ENCODE assay signal across 18 mouse cellular contexts in genomic region chr15:79370281-79370843, GRCm38 (mm10). TPM values are rescaled to one million over a fixed set of nuclear protein-coding genes. Genes with fewer than 3 reads are reported as not detected.
DNase-seq lines count a peak whose midpoint lies in the region; ATAC-seq and TF ChIP-seq lines count a peak whose summit lies in the region.
"Had no signal": no experiment of that assay in that cellular context is flagged by ENCODE, and none has a peak within 500 bp of the region (broad histone marks: within the 10 kb centered on the region; RNA-seq: fewer than 3 reads in every experiment).

No protein-coding gene starts in this region.

- TF ChIP-seq CTCF in gastrocnemius, adult 2 months (IDR thresholded peaks at IDR 0.05): no peak
- TF ChIP-seq CTCF in kidney, adult 2 months (conservative IDR thresholded peaks at IDR 0.05; ENCODE audit: insufficient read depth, insufficient read length, low read depth, low read length): no peak
- no peak for TF ChIP-seq CTCF in midbrain, postnatal 0 days (IDR thresholded peaks at IDR 0.05)
- no peak for TF ChIP-seq CTCF in stomach, postnatal 0 days (IDR thresholded peaks at IDR 0.05; ENCODE audit: low read depth)

- peak; percentile 26 for DNase-seq in gastrocnemius, adult 2 months
- DNase-seq in gastrocnemius, postnatal 36 days: no peak
- no peak for DNase-seq in kidney, adult 2 months
- DNase-seq in midbrain, embryonic 10.5 days (ENCODE audit: low spot score): no peak
- DNase-seq in midbrain, postnatal 0 days (ENCODE audit: low spot score): no peak
- no peak for DNase-seq in stomach, postnatal 0 days (ENCODE audit: low spot score)
- no peak for DNase-seq in urinary bladder, adult 18-20 months (ENCODE audit: low spot score in 2 of 2)
- DNase-seq: adrenal gland, postnatal 14 days; cerebellum, postnatal 10 days; gastrocnemius, postnatal 10 days; heart, postnatal 10 days; kidney, adult 11 months; lung, postnatal 10 days; thymus, postnatal 25 days had no signal

- whole genome bisulfite sequencing in kidney, embryonic 15.5 days: 78% methylated on average over 7 of the region's 7 CpGs
- WGBS in kidney, adult 2 months: 83% methylated on average over 7 of the region's 7 CpGs
- 82% methylated on average over 7 of the region's 7 CpGs for WGBS in midbrain, embryonic 10.5 days
- 63% methylated on average over 7 of the region's 7 CpGs for WGBS in midbrain, postnatal 0 days
- WGBS in stomach, postnatal 0 days: 78% methylated on average over 7 of the region's 7 CpGs

- H3K4me1 ChIP-seq in kidney, embryonic 15.5 days: peaks cover 41% of the 10 kb centered on the region
- peaks cover 7% of the 10 kb centered on the region for H3K4me1 ChIP-seq in kidney, adult 2 months (ENCODE audit: control insufficient read depth, insufficient read depth, low read length)
- H3K4me1 ChIP-seq in midbrain, embryonic 10.5 days: peaks cover 35% of the 10 kb centered on the region
- no peaks in the 10 kb centered on the region for H3K4me1 ChIP-seq in midbrain, postnatal 0 days (ENCODE audit: insufficient read depth, low read length)
- peaks cover 19% of the 10 kb centered on the region for H3K4me1 ChIP-seq in stomach, postnatal 0 days (replicated peaks; ENCODE audit: control insufficient read depth, insufficient read depth)

- no peak for TF ChIP-seq EP300 in stomach, postnatal 0 days (optimal IDR thresholded peaks at IDR 0.05)

- H3K4me3 ChIP-seq in gastrocnemius, adult 2 months: no peak overlapping the region
- no peak overlapping the region for H3K4me3 ChIP-seq in kidney, embryonic 15.5 days (replicated peaks)
- H3K4me3 ChIP-seq in kidney, adult 2 months (ENCODE audit: insufficient read depth, low read depth, low read length): no peak overlapping the region
- H3K4me3 ChIP-seq in midbrain, embryonic 10.5 days: no peak overlapping the region
- no peak overlapping the region for H3K4me3 ChIP-seq in midbrain, postnatal 0 days (ENCODE audit: low read depth, low read length)
- no peak overlapping the region for H3K4me3 ChIP-seq in stomach, postnatal 0 days (ENCODE audit: low read depth, low read length)
- H3K4me3 ChIP-seq: neural tube, embryonic 15.5 days had no signal

- intact Hi-C loops in gastrocnemius, adult 2 months (cut with DNase I): loop anchor here (5.0 kb wide), 1 partner anchor 177 kb away; the partner anchor contains the start of gene Ddx17
- intact Hi-C loops in gastrocnemius, postnatal 36 days (cut with DNase I): no loop called here

- H3K9me3 ChIP-seq in kidney, embryonic 15.5 days (replicated peaks): no peaks in the 10 kb centered on the region
- H3K9me3 ChIP-seq in midbrain, embryonic 10.5 days (replicated peaks): no peaks in the 10 kb centered on the region
- H3K9me3 ChIP-seq in midbrain, postnatal 0 days (ENCODE audit: low read length): no peaks in the 10 kb centered on the region
- H3K9me3 ChIP-seq in stomach, postnatal 0 days (ENCODE audit: control insufficient read depth, low read length): no peaks in the 10 kb centered on the region
- H3K9me3 ChIP-seq: neural tube, embryonic 15.5 days had no signal

- peak; percentile 9; the same call in 1 of the 2 replicates for ATAC-seq in kidney, embryonic 15.5 days (replicated peaks; ENCODE audit: low FRiP score)
- no peak for ATAC-seq in midbrain, postnatal 0 days (ENCODE audit: low FRiP score)
- ATAC-seq in stomach, postnatal 0 days (ENCODE audit: low FRiP score, low TSS enrichment): no peak
- ATAC-seq: forebrain, embryonic 14.5 days had no signal

- H3K9ac ChIP-seq in kidney, embryonic 15.5 days: no peak overlapping the region
- H3K9ac ChIP-seq in midbrain, postnatal 0 days (replicated peaks; ENCODE audit: low read length, poor library complexity, severe bottlenecking): no peak overlapping the region
- H3K9ac ChIP-seq in stomach, postnatal 0 days (ENCODE audit: low read length): peak overlapping the region; percentile 35; the same call in 1 of the 2 replicates
- H3K9ac ChIP-seq: neural tube, embryonic 15.5 days had no signal

- H3K27me3 ChIP-seq in kidney, embryonic 15.5 days: no peaks in the 10 kb centered on the region
- H3K27me3 ChIP-seq in kidney, adult 2 months (replicated peaks; ENCODE audit: control insufficient read depth, insufficient read depth, low read length): no peaks in the 10 kb centered on the region
- H3K27me3 ChIP-seq in midbrain, embryonic 10.5 days (ENCODE audit: low read depth, poor library complexity, severe bottlenecking): no peaks in the 10 kb centered on the region
- no peaks in the 10 kb centered on the region for H3K27me3 ChIP-seq in midbrain, postnatal 0 days (ENCODE audit: insufficient read depth, low read length)
- H3K27me3 ChIP-seq in stomach, postnatal 0 days (ENCODE audit: control insufficient read depth, insufficient read depth, low read length): no peaks in the 10 kb centered on the region
- H3K27me3 ChIP-seq: CH12.LX; neural tube, embryonic 15.5 days had no signal

- no peak overlapping the region for H3K4me2 ChIP-seq in kidney, embryonic 15.5 days
- no peak overlapping the region for H3K4me2 ChIP-seq in midbrain, postnatal 0 days (ENCODE audit: low read depth, low read length, poor library complexity, severe bottlenecking)
- no peak overlapping the region for H3K4me2 ChIP-seq in stomach, postnatal 0 days (replicated peaks; ENCODE audit: low read depth)
- H3K4me2 ChIP-seq: neural tube, embryonic 15.5 days had no signal

- TF ChIP-seq POLR2A in kidney, adult 2 months (IDR thresholded peaks at IDR 0.05; ENCODE audit: low read depth, low read length): no peak

- peak overlapping the region; percentile 90 for H3K27ac ChIP-seq in gastrocnemius, adult 2 months
- H3K27ac ChIP-seq in kidney, embryonic 15.5 days: peak overlapping the region; percentile 78; the same call in 1 of the 2 replicates
- no peak overlapping the region for H3K27ac ChIP-seq in kidney, adult 2 months (ENCODE audit: insufficient read depth, low read depth, low read length)
- peak overlapping the region; percentile 20; the same call in 1 of the 2 replicates for H3K27ac ChIP-seq in midbrain, embryonic 10.5 days (replicated peaks)
- H3K27ac ChIP-seq in midbrain, postnatal 0 days (ENCODE audit: low read depth, low read length): no peak overlapping the region
- peak overlapping the region; percentile 97 for H3K27ac ChIP-seq in stomach, postnatal 0 days (replicated peaks)
- H3K27ac ChIP-seq: neural tube, embryonic 15.5 days had no signal

- H3K36me3 ChIP-seq in kidney, embryonic 15.5 days: peaks cover 75% of the 10 kb centered on the region
- H3K36me3 ChIP-seq in kidney, adult 2 months (ENCODE audit: control insufficient read depth, insufficient read depth, low read length): no peaks in the 10 kb centered on the region
- peaks cover 87% of the 10 kb centered on the region for H3K36me3 ChIP-seq in midbrain, embryonic 10.5 days
- peaks cover 52% of the 10 kb centered on the region for H3K36me3 ChIP-seq in midbrain, postnatal 0 days (ENCODE audit: insufficient read depth, low read length)
- peaks cover 9% of the 10 kb centered on the region; the same call in 1 of the 2 replicates for H3K36me3 ChIP-seq in stomach, postnatal 0 days (ENCODE audit: control insufficient read depth, insufficient read depth, low read length)

RNA-seq across cellular contexts. Expression of gene Maff, which starts 23.9 kb away (rescaled TPM):
- 1 to 10 TPM; 4.0 to 8.8 TPM for total RNA-seq in gastrocnemius, adult 2 months (2021)
- total RNA-seq in gastrocnemius, postnatal 36 days (2021): 1 to 10 TPM; 3.4 to 4.0 TPM
- 3.8 and 4.4 TPM in 2 replicates for polyA plus RNA-seq in kidney, embryonic 15.5 days (2015; fragmentation: Nextera tagmentation; extraction: Ambion mirVana)
- polyA plus RNA-seq in kidney, adult 2 months (2012; rRNA removed): 1.2 and 1.3 TPM in 2 replicates
- 1.3 TPM in 2 replicates for polyA plus RNA-seq in midbrain, embryonic 10.5 days (2016; fragmentation: Nextera tagmentation; extraction: Ambion mirVana)
- 4.0 and 5.4 TPM in 2 replicates for total RNA-seq in midbrain, postnatal 0 days (2014; rRNA removed)
- 0.93 and 1.2 TPM in 2 replicates for polyA plus RNA-seq in midbrain, postnatal 0 days (2015; fragmentation: Nextera tagmentation; extraction: Ambion mirVana)
- polyA plus RNA-seq in stomach, postnatal 0 days (2015; fragmentation: Nextera tagmentation; extraction: Ambion mirVana): 11.4 and 11.9 TPM in 2 replicates

RNA-seq across cellular contexts. Expression of gene Tmem184b, which starts 33.0 kb away (rescaled TPM):
- total RNA-seq in gastrocnemius, adult 2 months (2021): 10 to 100 TPM; 26.1 to 36.7 TPM
- total RNA-seq in gastrocnemius, postnatal 36 days (2021): 10 to 100 TPM; 23.2 to 30.0 TPM
- polyA plus RNA-seq in kidney, embryonic 15.5 days (2015; fragmentation: Nextera tagmentation; extraction: Ambion mirVana): 67.7 and 75.5 TPM in 2 replicates
- polyA plus RNA-seq in kidney, adult 2 months (2012; rRNA removed): 69.0 and 81.0 TPM in 2 replicates
- 56.3 and 58.7 TPM in 2 replicates for polyA plus RNA-seq in midbrain, embryonic 10.5 days (2016; fragmentation: Nextera tagmentation; extraction: Ambion mirVana)
- total RNA-seq in midbrain, postnatal 0 days (2014; rRNA removed): 54.9 and 75.7 TPM in 2 replicates
- 30.1 and 33.3 TPM in 2 replicates for polyA plus RNA-seq in midbrain, postnatal 0 days (2015; fragmentation: Nextera tagmentation; extraction: Ambion mirVana)
- 21.2 and 22.3 TPM in 2 replicates for polyA plus RNA-seq in stomach, postnatal 0 days (2015; fragmentation: Nextera tagmentation; extraction: Ambion mirVana)

RNA-seq across cellular contexts. Expression of gene Pla2g6, which starts 42.2 kb away (rescaled TPM):
- 10 to 100 TPM; 19.4 to 20.1 TPM for total RNA-seq in gastrocnemius, adult 2 months (2021)
- total RNA-seq in gastrocnemius, postnatal 36 days (2021): 10 to 100 TPM; 15.2 to 16.1 TPM
- polyA plus RNA-seq in kidney, embryonic 15.5 days (2015; fragmentation: Nextera tagmentation; extraction: Ambion mirVana): 16.9 and 17.7 TPM in 2 replicates
- polyA plus RNA-seq in kidney, adult 2 months (2012; rRNA removed): 24.6 and 28.7 TPM in 2 replicates
- 20.4 and 26.8 TPM in 2 replicates for polyA plus RNA-seq in midbrain, embryonic 10.5 days (2016; fragmentation: Nextera tagmentation; extraction: Ambion mirVana)
- 26.8 and 35.3 TPM in 2 replicates for total RNA-seq in midbrain, postnatal 0 days (2014; rRNA removed)
- 14.5 and 17.6 TPM in 2 replicates for polyA plus RNA-seq in midbrain, postnatal 0 days (2015; fragmentation: Nextera tagmentation; extraction: Ambion mirVana)
- polyA plus RNA-seq in stomach, postnatal 0 days (2015; fragmentation: Nextera tagmentation; extraction: Ambion mirVana): 8.8 and 9.4 TPM in 2 replicates

Comparison
In these comparisons a context has a peak if more than half of its experiments do, and no peak if none do; other contexts are left out.
1. H3K27ac ChIP-seq: peak in gastrocnemius, adult 2 months (single experiment), kidney, embryonic 15.5 days (single experiment), midbrain, embryonic 10.5 days (single experiment) and stomach, postnatal 0 days (single experiment); none in kidney, adult 2 months (single experiment) and midbrain, postnatal 0 days (single experiment).